Mouse (Mus musculus) frontal cortex, postnatal 14 days (tissue): ENCODE data around the gene Slc4a1.

Source experiments
- DNase-seq, 2 experiments: peaks; one replicate each; pipeline ENCODE4 v3.0.0; 2022; ENCODE audit warnings: low spot score in 2 of 2

Gene Slc4a1

DNA sequence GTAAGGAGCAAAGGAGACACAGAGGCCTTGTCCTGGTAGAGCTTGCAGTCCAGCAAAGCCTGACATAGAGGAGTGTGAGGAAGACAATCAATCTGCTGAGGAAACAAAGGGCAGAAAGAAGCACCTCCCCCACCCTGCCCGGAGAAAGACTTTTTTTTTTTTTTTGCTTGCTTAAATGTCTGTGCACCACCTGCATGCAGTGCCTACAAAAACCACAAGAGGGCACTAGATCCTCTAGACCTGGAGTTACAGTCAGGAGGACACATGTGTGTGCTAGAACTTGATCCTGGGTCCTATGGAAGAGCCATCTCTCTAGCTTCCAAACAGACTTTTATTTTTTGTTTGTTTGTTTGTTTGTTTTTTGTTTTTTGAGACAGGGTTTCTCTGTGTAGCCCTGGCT lies 66.2 kb downstream of the Slc4a1 start:
- DNase-seq = no peak
